Mouse (Mus musculus) heart, postnatal 0 days (tissue): ENCODE measurements at regions not wholly inside any gene's neighbourhood (a gene's known extent, or its start where the extent isn't known, plus 50 kb on each side); places are given as distances from the start of the nearest gene placed in this dataset.

Source experiments
- ATAC-seq: fragments of 200-750 bp; cut with Nextera tagmentation; 2 replicates; pipeline ENCODE4 v1.8.0; 2017; ENCODE audit warnings: low read depth, moderate number of reproducible peaks, moderate library complexity; ENCODE audit not compliant: insufficient read depth
- DNase-seq: peaks from one replicate; pipeline ENCODE4 v3.0.0-alpha.2; 2016; ENCODE audit warnings: low spot score
- H3K27ac ChIP-seq: fragments of 300-500 bp; sonication (generic); 2 replicates; pipeline ENCODE4 v1.5.1; 2014; ENCODE audit warnings: low read depth, mild to moderate bottlenecking
- H3K27me3 ChIP-seq: fragments of 300-500 bp; sonication (generic); 2 replicates; pipeline ENCODE4 v1.6.1; 2014; ENCODE audit warnings: low read length, mixed read lengths; ENCODE audit not compliant: control insufficient read depth, insufficient read depth
- H3K36me3 ChIP-seq: fragments of 300-500 bp; sonication (generic); replicated peaks from 2 replicates; pipeline ENCODE4 v1.6.1; 2014; ENCODE audit warnings: low read length, mixed read lengths; ENCODE audit not compliant: control insufficient read depth, insufficient read depth
- H3K4me1 ChIP-seq: fragments of 300-500 bp; sonication (generic); 2 replicates; pipeline ENCODE4 v1.6.1; 2014; ENCODE audit warnings: antibody characterized with exemption; ENCODE audit not compliant: control insufficient read depth, insufficient read depth
- H3K4me2 ChIP-seq: fragments of 300-500 bp; sonication (generic); 2 replicates; pipeline ENCODE4 v1.6.1; 2014; ENCODE audit warnings: low read depth, mild to moderate bottlenecking, low read length, moderate library complexity
- H3K4me3 ChIP-seq: fragments of 300-500 bp; sonication (generic); 2 replicates; pipeline ENCODE4 v1.5.1; 2014; ENCODE audit warnings: low read depth, low read length
- H3K9ac ChIP-seq: fragments of 300-500 bp; sonication (generic); replicated peaks from 2 replicates; pipeline ENCODE4 v1.6.1; 2014; ENCODE audit warnings: low read depth, low read length, mixed read lengths
- H3K9me3 ChIP-seq: fragments of 300-500 bp; sonication (generic); replicated peaks from 2 replicates; pipeline ENCODE4 v1.6.1; 2016; ENCODE audit warnings: low read length; ENCODE audit not compliant: control insufficient read depth
- CTCF ChIP-seq: IDR thresholded peaks from 2 replicates; pipeline ENCODE4 v1.5.1; 2016; ENCODE audit warnings: antibody characterized with exemption, control low read depth, low read depth
- EP300 ChIP-seq: IDR thresholded peaks from 2 replicates; pipeline ENCODE4 v1.6.1; 2016; ENCODE audit warnings: antibody characterized with exemption, low read depth
- WGBS: fragments of 180-500 bp; shearing (Covaris S2); extraction: QIAGEN DNeasy Blood & Tissue Kit; methylation state at CpG from one replicate; pipeline ENCODE4 v1.1.7; 2014; 5-methylcytosine and 5-hydroxymethylcytosine counted together

GRCm38 (mm10) chr6:89242371-89243288 lies 119.8 kb downstream of the Plxna1 start:
- ATAC-seq (no peak), DNase-seq (peak; percentile 36)
- no peak overlapping the region for H3K27ac ChIP-seq
- peaks cover 47% of the 10 kb centered on the region for H3K27me3 ChIP-seq
- H3K9ac ChIP-seq, result no peak overlapping the region
- H3K36me3 ChIP-seq, result no peaks in the 10 kb centered on the region
- TF ChIP-seq CTCF, result peak; percentile 8; the same call in 1 of the 2 replicates
- no peak for TF ChIP-seq EP300
- 30% methylated on average over 18 of the region's 18 CpGs for WGBS
- H3K4me1 ChIP-seq, result 0 out of 2 replicates have a peak, but pooled peaks cover 15% of the 10 kb centered on the region
- no peak overlapping the region for H3K4me2 ChIP-seq
- H3K9me3 ChIP-seq, result no peaks in the 10 kb centered on the region
- no peak overlapping the region for H3K4me3 ChIP-seq

- peaks cover 45% of the 10 kb centered on the region for H3K27me3 ChIP-seq
- TF ChIP-seq CTCF, result no peak
- no peak for TF ChIP-seq EP300
- ATAC-seq, result no peak
- no peak for DNase-seq
- H3K36me3 ChIP-seq, result no peaks in the 10 kb centered on the region
- no peaks in the 10 kb centered on the region for H3K4me1 ChIP-seq
- no peaks in the 10 kb centered on the region for H3K9me3 ChIP-seq
- no peak overlapping the region for H3K9ac ChIP-seq
- H3K27ac ChIP-seq, result no peak overlapping the region
- H3K4me2 ChIP-seq, result no peak overlapping the region
- no peak overlapping the region for H3K4me3 ChIP-seq
- 69% methylated on average over 8 of the region's 8 CpGs for WGBS
These were observed 116.9 kb downstream of the Plxna1 start for GRCm38 (mm10) chr6:89245506-89245905.

GRCm38 (mm10) chr6:89246261-89246660 lies 116.2 kb downstream of the Plxna1 start:
- 79% methylated on average over 5 of the region's 5 CpGs for WGBS

GRCm38 (mm10) chr6:89248574-89248973 lies 113.8 kb downstream of the Plxna1 start:
- ATAC-seq (no peak), DNase-seq (no peak)
- no peaks in the 10 kb centered on the region for H3K9me3 ChIP-seq
- no peak overlapping the region for H3K27ac ChIP-seq
- TF ChIP-seq EP300 (no peak), CTCF (no peak)
- no peak overlapping the region for H3K9ac ChIP-seq
- peaks cover 21% of the 10 kb centered on the region; the same call in 1 of the 2 replicates for H3K27me3 ChIP-seq
- H3K4me3 ChIP-seq, result no peak overlapping the region
- no peaks in the 10 kb centered on the region for H3K36me3 ChIP-seq
- H3K4me2 ChIP-seq, result no peak overlapping the region
- no peaks in the 10 kb centered on the region for H3K4me1 ChIP-seq
- WGBS, result 84% methylated on average over 9 of the region's 9 CpGs

More at GRCm38 (mm10) chr6:89246261-89246660, 116.2 kb downstream of the Plxna1 start:
- Histone ChIP-seq H3K9me3 (no peaks in the 10 kb centered on the region), H3K4me1 (no peaks in the 10 kb centered on the region), H3K36me3 (no peaks in the 10 kb centered on the region), H3K27ac (no peak overlapping the region), H3K4me2 (no peak overlapping the region), H3K9ac (no peak overlapping the region), H3K4me3 (no peak overlapping the region), H3K27me3 (peaks cover 39% of the 10 kb centered on the region)
- TF ChIP-seq CTCF (no peak), EP300 (no peak)
- DNase-seq (no peak), ATAC-seq (no peak)

GRCm38 (mm10) chr6:89249303-89249702 lies 113.1 kb downstream of the Plxna1 start:
- Histone ChIP-seq H3K4me2 (no peak overlapping the region), H3K9ac (no peak overlapping the region), H3K4me1 (no peaks in the 10 kb centered on the region), H3K4me3 (no peak overlapping the region), H3K27ac (no peak overlapping the region), H3K36me3 (no peaks in the 10 kb centered on the region), H3K27me3 (peaks cover 15% of the 10 kb centered on the region; the same call in 1 of the 2 replicates), H3K9me3 (no peaks in the 10 kb centered on the region)
- WGBS, result 64% methylated on average over 8 of the region's 8 CpGs
- DNase-seq (no peak), ATAC-seq (no peak)
- TF ChIP-seq EP300, result no peak
- TF ChIP-seq CTCF, result no peak
